Mouse (Mus musculus) erythroblast, embryonic 14.5 days (primary cell): ENCODE data around the gene Rad54l. TPM values are rescaled to one million over a fixed set of nuclear protein-coding genes. Genes with fewer than 3 reads are reported as not detected.
A peak's percentile ranks its signal among the peaks of the same experiment; 100 is the strongest.

ENCODE experiments used
- H3K27me3 ChIP-seq: 2 replicates; pipeline ENCODE4 v1.6.1; 2012; ENCODE audit warnings: inconsistent platforms; ENCODE audit not compliant: control insufficient read depth
- H3K36me3 ChIP-seq: 2 replicates; pipeline ENCODE4 v1.6.1; 2012; ENCODE audit warnings: mild to moderate bottlenecking, inconsistent platforms; ENCODE audit not compliant: control insufficient read depth
- H3K4me1 ChIP-seq: 2 replicates; pipeline ENCODE4 v1.6.1; 2012; ENCODE audit warnings: inconsistent platforms; ENCODE audit not compliant: control insufficient read depth
- H3K4me3 ChIP-seq: replicated peaks from 2 replicates; pipeline ENCODE3; 2012; ENCODE audit warnings: moderate library complexity, mild to moderate bottlenecking, inconsistent platforms
- H3K9me3 ChIP-seq: 2 replicates; pipeline ENCODE4 v1.6.1; 2012; ENCODE audit warnings: low read length, inconsistent platforms, mixed read lengths; ENCODE audit not compliant: control insufficient read depth
- GATA1 ChIP-seq: IDR thresholded peaks from 2 replicates; pipeline ENCODE4 v1.6.1; 2012; ENCODE audit warnings: low read length, inconsistent platforms, mixed read lengths
- TAL1 ChIP-seq: IDR thresholded peaks from 3 replicates; pipeline ENCODE4 v1.6.1; 2012; ENCODE audit warnings: low read length, inconsistent platforms, mixed read lengths
- polyA plus RNA-seq: library from polyadenylated mRNA; stranded (reverse); fragments of >175 nt; gene quantifications from 2 replicates; pipeline ENCODE4 v1.2.3, GENCODE M21; 2012

Gene Rad54l
- polyA plus RNA-seq: 0.21 and 0.25 TPM in 2 replicates

DNA sequence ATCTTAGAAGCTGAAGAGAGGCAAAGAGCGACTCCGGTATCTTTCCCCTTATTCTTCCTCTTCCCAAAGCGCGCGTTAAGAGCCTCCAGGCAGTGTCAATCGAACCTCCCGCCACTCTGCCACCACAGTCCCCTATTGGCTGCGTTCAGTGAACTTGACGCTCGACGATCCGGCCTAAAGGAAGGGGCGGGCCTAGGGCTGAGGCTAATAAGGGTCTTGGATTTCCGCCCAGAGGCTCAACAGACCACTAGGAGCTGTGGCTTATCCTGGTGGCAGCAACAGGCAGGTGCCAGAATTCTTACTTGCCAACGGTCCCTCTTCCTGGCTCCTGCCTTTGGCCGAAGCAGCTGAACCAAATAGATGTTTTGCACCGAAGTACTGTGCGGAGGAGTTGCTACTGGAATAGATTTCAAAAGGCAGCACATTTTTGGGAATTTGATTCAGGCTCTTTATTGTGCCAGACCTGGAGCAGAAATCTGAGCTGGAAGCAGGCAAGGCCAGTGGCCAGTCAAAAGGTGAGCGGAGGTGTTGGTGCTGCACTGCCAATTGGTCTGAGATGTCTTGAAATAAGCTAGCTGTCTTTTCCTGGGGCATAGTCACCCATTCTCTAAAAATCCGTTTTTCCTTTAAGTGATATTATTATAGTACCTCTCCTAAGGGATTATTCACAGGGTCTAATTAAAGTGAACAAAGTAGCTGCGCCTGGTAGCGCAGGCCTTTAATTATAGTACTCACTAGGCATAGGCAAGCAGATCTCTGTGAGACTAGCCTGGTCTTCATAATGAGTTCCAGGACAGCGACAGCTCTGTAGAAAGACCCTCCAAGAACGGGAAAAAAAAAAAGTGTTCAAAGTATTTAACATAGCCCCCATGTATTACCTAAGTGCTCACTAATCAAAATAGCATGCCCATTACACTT is at the start of gene Rad54l, which contains the start of gene Pomgnt1:
Gene Rad54l, minus strand, starts transcription at position 89 of the 918 bp plus-strand sequence.
Gene Pomgnt1, plus strand, starts transcription at position 239 of the 918 bp plus-strand sequence.
- Histone ChIP-seq H3K9me3 (no peaks in the 10 kb centered on the region), H3K27me3 (no peaks in the 10 kb centered on the region), H3K4me3 (peak within 1 kb of the TSS; percentile 69), H3K4me1 (peaks cover 51% of the 10 kb centered on the region), H3K36me3 (peaks cover 29% of the 10 kb centered on the region)
- no peak for TF ChIP-seq TAL1
- no peak for TF ChIP-seq GATA1

DNA sequence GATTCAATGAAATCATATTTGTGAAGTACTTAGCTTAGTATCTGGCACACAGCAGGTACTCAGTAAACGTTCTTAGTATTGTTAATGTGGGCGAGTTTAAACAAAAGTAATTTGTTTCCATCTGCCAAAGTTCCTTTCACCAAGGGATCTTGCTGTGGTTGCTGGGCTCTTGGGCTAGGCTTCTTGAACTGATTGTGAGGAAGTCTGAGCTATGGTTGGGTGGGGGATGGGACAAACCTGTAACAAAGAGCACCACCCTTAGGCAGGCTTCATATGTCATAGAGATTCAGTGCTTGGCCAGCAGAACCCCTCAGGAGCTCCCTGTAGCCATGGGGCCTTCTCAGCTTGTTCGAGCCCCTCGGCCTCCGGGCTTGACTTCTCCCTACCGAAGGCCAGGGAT is 49.6 kb upstream of the Rad54l start, which contains the start of the genes 1700042G07Rik and Gm49337:
Gene 1700042G07Rik, plus strand, starts transcription at position 301 of the 400 bp plus-strand sequence.
Gene Gm49337, plus strand, starts transcription at position 313 of the 400 bp plus-strand sequence.
- Histone ChIP-seq H3K36me3 (no peaks in the 10 kb centered on the region), H3K4me1 (peaks cover 30% of the 10 kb centered on the region), H3K9me3 (no peaks in the 10 kb centered on the region), H3K4me3 (no peak within 1 kb of the TSS), H3K27me3 (peaks cover 23% of the 10 kb centered on the region)
- TF ChIP-seq TAL1: no peak
- no peak for TF ChIP-seq GATA1

DNA sequence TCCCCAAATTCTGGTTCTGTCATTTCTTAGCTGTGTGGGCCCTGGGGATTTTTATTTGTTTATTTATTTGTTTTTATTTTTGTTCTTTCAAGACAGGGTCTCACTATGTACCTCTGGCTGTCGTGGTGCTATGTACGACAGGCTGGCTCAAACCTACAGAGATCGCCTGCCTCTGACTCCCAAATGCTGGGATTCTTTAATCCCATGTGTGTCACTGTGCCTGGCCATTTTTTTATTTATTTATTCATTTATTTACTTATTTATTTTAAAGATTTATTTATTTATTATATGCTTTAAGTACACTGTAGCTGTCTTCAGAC is 45.8 kb upstream of the Rad54l start:
- TF ChIP-seq TAL1 (no peak), GATA1 (no peak)
- Histone ChIP-seq H3K36me3 (no peaks in the 10 kb centered on the region), H3K4me3 (no peak overlapping the region), H3K4me1 (peaks cover 7% of the 10 kb centered on the region), H3K27me3 (peaks cover 2% of the 10 kb centered on the region; the same call in 1 of the 2 replicates), H3K9me3 (no peaks in the 10 kb centered on the region)

DNA sequence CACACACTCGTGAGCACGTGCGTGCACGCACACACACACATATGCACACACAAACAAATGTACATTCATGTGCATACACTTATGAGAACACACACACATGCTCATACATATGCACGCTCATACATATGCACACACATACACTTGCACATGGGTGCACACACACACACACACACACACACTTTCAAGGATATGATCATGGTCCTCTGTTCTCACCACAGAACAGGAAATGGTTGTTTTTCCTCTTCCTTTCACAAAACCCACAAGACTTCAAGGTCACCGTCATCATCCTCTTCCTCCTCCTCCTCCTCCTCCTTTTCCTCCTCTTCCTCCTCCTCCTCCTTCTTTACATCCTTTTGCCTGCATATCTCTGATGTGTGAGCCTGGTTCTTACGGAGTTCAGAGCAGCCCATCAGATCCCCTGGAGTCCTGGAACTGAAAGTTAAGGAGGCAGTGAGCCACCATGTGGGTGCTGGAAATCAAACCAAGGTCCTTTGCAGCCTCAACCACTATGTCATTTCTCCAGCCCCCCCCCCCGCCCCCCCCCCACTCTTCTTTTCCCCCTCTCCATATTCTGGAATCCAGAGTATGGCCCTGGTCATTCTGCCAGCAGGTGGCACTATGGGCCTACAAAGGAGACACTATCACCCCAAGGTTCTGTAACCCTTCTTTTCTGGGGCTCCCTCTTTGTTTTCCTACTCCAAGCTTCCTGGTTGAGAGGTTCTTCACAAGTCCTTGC is 45.3 kb upstream of the Rad54l start:
- Histone ChIP-seq H3K4me3 (no peak overlapping the region), H3K36me3 (no peaks in the 10 kb centered on the region), H3K4me1 (peaks cover 5% of the 10 kb centered on the region; the same call in 1 of the 2 replicates), H3K27me3 (peaks cover 2% of the 10 kb centered on the region; the same call in 1 of the 2 replicates), H3K9me3 (no peaks in the 10 kb centered on the region)
- TF ChIP-seq TAL1: no peak
- no peak for TF ChIP-seq GATA1

DNA sequence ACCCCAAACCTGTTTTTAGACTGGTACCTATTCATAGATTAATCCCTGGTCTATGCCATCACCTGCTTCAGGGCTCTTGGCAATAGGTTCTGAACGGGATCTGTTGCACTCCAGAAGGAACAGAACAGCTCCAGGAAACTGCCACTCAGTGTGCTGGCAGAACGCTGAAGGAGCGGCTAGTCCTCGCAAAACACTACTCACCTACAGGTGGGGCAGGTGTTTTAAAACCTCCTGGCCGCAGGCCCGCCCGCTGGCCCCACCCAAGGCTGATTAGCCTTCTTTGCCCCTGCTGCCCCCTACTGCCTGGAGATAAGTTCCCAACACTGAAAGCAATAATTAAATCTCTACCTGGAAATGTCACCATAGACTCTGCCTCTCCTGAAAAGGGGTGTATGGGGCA is 43.9 kb upstream of the Rad54l start, which contains the start of gene Tspan1:
Gene Tspan1, minus strand, starts transcription at position 198 of the 400 bp plus-strand sequence.
- Histone ChIP-seq H3K9me3 (no peaks in the 10 kb centered on the region), H3K27me3 (peaks cover 2% of the 10 kb centered on the region; the same call in 1 of the 2 replicates), H3K4me1 (peaks cover 8% of the 10 kb centered on the region), H3K36me3 (no peaks in the 10 kb centered on the region), H3K4me3 (no peak within 1 kb of the TSS)
- no peak for TF ChIP-seq TAL1

DNA sequence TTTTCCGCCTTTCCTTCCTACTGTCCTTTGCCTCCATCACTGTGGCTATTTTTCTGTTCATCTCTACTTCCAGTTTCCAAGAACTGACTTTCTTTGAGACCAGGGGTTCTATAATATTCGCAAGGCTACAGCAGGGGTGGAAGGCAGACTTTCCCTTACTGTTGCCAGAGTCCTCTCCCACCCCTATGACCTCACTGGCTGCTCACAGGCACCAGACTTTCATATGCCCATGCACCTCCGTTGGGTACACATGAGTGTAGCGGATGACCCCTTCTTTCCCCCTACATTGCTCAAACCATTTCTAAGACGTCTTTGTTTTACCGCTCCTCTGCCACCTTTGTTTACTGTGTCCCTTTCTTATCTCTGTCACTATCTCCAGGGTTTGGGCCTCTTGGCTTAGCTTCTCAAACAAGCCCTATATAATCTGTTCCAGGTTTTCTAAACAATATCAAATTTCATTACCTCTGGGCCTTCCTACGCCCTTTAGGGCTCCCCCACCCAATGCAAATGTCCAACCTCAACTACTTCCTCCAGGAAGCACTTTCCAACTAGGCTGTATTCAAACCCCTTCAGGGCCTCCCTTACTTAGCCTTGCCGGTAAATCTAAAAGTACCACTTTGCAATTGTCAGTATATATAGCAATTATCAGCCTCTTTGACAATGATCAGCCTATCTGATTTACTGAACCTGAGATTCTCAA is 42.4 kb upstream of the Rad54l start:
- Histone ChIP-seq H3K9me3 (no peaks in the 10 kb centered on the region), H3K27me3 (peaks cover 2% of the 10 kb centered on the region; the same call in 1 of the 2 replicates), H3K4me3 (no peak overlapping the region), H3K36me3 (no peaks in the 10 kb centered on the region), H3K4me1 (peaks cover 15% of the 10 kb centered on the region)
- TF ChIP-seq TAL1 (no peak), GATA1 (no peak)

DNA sequence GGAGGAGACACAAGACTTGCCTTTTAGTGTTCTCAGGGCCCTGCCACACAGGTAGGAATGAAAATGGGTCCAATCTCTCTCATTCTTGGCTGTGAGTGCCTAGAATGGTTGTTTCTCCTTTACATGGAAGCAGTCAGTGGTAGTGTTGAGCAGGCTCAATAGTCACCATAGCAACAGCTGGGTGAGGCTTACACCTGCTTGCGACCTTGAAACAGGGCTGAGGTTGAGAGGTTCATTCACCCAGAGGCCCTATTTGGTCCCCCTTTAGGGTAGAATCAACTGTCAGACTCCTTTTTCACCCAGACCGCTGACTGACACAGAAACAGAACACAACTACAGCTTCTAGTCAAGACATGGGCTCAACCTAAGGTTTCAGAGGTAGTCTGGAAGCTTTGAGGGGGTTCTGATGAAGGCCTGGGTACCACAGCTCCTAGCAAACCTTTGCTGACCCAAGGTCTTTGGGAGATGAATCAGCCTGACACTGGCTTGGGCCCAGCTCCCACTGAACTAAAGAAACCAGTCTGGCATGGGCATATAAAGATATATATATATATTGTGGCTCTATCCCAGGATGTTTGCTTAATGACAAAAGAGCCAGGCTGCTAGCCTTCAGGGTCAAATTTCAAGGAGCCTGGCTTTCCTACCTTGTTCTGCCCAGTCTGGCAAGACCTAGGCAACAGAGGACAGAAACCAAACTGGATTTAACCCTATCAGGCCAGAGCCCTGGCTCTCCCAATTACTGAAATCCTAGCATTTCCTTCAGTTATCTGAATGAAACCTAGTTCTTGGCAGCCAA is 41.5 kb upstream of the Rad54l start:
- Histone ChIP-seq H3K9me3 (no peaks in the 10 kb centered on the region), H3K4me1 (peaks cover 15% of the 10 kb centered on the region), H3K4me3 (no peak overlapping the region), H3K27me3 (peaks cover 2% of the 10 kb centered on the region; the same call in 1 of the 2 replicates), H3K36me3 (peaks cover 2% of the 10 kb centered on the region; the same call in 1 of the 2 replicates)
- TF ChIP-seq TAL1 (no peak), GATA1 (no peak)

DNA sequence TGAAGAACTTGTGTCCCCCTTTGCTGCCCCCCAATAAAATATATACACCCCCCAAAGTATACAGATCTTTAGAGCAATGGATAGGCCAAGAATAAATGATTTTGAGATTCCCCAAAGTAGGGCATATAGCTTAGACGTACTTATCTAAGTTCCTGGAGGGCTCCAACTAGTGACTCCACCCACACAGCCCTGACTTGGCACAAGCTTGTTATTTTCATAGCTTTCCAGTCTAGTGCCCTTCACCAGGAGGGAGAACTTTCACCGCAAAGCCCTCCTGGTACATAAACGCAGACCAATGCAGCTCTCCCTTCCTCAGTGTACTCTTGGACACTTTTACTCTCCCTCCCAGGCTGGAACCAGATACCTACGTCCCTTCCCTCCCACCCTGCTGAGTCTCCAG is 38.7 kb upstream of the Rad54l start:
- H3K27me3 ChIP-seq: peaks cover 2% of the 10 kb centered on the region; the same call in 1 of the 2 replicates
- no peak for TF ChIP-seq TAL1
- TF ChIP-seq GATA1: no peak

More for the DNA sequence above, 38.7 kb upstream of the Rad54l start:
- H3K4me3 ChIP-seq: no peak overlapping the region
- H3K4me1 ChIP-seq: peaks cover 11% of the 10 kb centered on the region
- no peaks in the 10 kb centered on the region for H3K9me3 ChIP-seq
- H3K36me3 ChIP-seq: peaks cover 23% of the 10 kb centered on the region
